Mouse (Mus musculus) thymus, adult 2 months (tissue): Measurements from ENCODE around the gene Anpep. TPM values are rescaled to one million over a fixed set of nuclear protein-coding genes. Genes with fewer than 3 reads are reported as not detected.

Experiments used
- DNase-seq: peaks from one replicate; pipeline ENCODE4 v3.0.0; 2021
- H3K27ac ChIP-seq: fragments of 200-500 bp; 2 replicates; pipeline ENCODE4 v1.5.1; 2012; ENCODE audit warnings: low read length, control low read depth; ENCODE audit not compliant: control insufficient read depth, insufficient read depth
- H3K27me3 ChIP-seq: fragments of 200-500 bp; 2 replicates; pipeline ENCODE4 v1.6.1; 2012; ENCODE audit warnings: mild to moderate bottlenecking, low read length, moderate library complexity, mixed read lengths; ENCODE audit not compliant: control insufficient read depth, insufficient read depth
- H3K36me3 ChIP-seq: fragments of 200-500 bp; 2 replicates; pipeline ENCODE4 v1.6.1; 2012; ENCODE audit warnings: mild to moderate bottlenecking, low read length, moderate library complexity; ENCODE audit not compliant: control insufficient read depth, insufficient read depth
- H3K4me1 ChIP-seq: fragments of 200-500 bp; replicated peaks from 2 replicates; pipeline ENCODE4 v1.6.1; 2012; ENCODE audit warnings: low read length; ENCODE audit not compliant: control insufficient read depth, insufficient read depth
- H3K4me3 ChIP-seq: fragments of 200-500 bp; 2 replicates; pipeline ENCODE4 v1.5.1; 2012; ENCODE audit warnings: mild to moderate bottlenecking, low read length, control low read depth, moderate library complexity; ENCODE audit not compliant: control insufficient read depth, insufficient read depth
- CTCF ChIP-seq: fragments of 200-500 bp; IDR thresholded peaks from 2 replicates; pipeline ENCODE4 v1.5.1; 2012; ENCODE audit warnings: mild to moderate bottlenecking, control low read depth, low read length, moderate library complexity, borderline replicate concordance; ENCODE audit not compliant: control insufficient read depth, poor library complexity, insufficient read depth; ENCODE audit errors: extremely low read depth
- POLR2A ChIP-seq: fragments of 200-500 bp; IDR thresholded peaks from 2 replicates; pipeline ENCODE4 v1.6.1; 2012; ENCODE audit warnings: mild to moderate bottlenecking, low read length, control low read depth, moderate library complexity; ENCODE audit not compliant: control insufficient read depth, poor library complexity, insufficient read depth; ENCODE audit errors: extremely low read depth
- WGBS: fragments of 180-500 bp; shearing (Covaris S2); methylation state at CpG from one replicate; pipeline ENCODE4 v1.1.7; 2018; 5-methylcytosine and 5-hydroxymethylcytosine counted together
- polyA plus RNA-seq: library from polyadenylated mRNA; depleted of rRNA; stranded (reverse); fragments of >200 nt; gene quantifications from 2 replicates; pipeline ENCODE4 v1.2.3, GENCODE M21; 2012

Gene Anpep
- polyA plus RNA-seq, 1 experiment, result 20.6 TPM

DNA sequence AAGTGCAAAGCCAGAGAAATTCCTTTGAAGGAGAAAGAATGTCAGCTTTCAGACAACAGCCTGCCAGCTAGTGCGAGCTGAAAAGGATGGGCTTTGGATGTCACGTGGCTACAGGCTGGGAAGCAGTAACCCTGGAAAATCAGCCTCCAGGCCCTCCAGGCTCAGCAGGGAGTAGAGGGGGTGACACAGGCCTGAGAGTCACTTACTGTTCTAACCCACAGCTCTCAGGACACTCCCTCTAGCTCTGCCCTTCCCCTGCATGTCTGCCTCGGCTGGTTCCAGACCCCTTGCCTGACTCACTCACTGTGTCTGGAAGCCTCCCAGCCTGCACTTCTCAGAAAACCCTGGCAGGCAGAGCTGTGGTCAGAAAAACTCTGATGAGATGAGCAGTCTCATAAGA, 20.1 kb upstream of the Anpep start:
- TF ChIP-seq POLR2A, result no peak
- TF ChIP-seq CTCF, result no peak
- H3K27me3 ChIP-seq, result no peaks in the 10 kb centered on the region
- H3K27ac ChIP-seq, result no peak overlapping the region
- no peak for DNase-seq
- no peak overlapping the region for H3K4me3 ChIP-seq
- WGBS, result 87% methylated on average over 3 of the region's 3 CpGs
- H3K4me1 ChIP-seq, result no peaks in the 10 kb centered on the region
- peaks cover 17% of the 10 kb centered on the region for H3K36me3 ChIP-seq

DNA sequence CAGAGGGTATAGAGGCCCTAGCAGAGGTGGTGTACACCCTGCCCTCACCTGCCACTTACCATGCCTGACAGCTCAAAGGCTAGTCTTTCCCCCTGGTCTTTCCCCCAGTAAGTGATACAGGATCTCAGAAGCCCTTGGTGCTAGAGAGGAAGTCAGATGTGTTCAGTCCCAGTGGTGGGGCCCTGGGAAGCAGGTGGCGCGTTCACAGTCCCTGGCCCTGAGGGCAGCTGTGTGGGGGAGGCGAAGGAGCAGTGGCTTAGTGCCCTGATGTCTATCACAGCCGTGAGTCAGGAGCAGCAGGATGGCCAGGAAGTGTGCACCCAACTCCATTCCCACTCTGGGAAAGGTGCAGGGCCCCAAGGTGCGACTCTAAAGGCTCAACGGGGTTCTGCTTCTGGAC, 19.2 kb upstream of the Anpep start:
- H3K36me3 ChIP-seq, result peaks cover 17% of the 10 kb centered on the region
- no peak overlapping the region for H3K4me3 ChIP-seq
- H3K27ac ChIP-seq, result no peak overlapping the region
- no peak for DNase-seq
- H3K4me1 ChIP-seq, result no peaks in the 10 kb centered on the region
- WGBS, result 92% methylated on average over 6 of the region's 6 CpGs
- TF ChIP-seq CTCF, result no peak
- no peak for TF ChIP-seq POLR2A
- no peaks in the 10 kb centered on the region for H3K27me3 ChIP-seq

DNA sequence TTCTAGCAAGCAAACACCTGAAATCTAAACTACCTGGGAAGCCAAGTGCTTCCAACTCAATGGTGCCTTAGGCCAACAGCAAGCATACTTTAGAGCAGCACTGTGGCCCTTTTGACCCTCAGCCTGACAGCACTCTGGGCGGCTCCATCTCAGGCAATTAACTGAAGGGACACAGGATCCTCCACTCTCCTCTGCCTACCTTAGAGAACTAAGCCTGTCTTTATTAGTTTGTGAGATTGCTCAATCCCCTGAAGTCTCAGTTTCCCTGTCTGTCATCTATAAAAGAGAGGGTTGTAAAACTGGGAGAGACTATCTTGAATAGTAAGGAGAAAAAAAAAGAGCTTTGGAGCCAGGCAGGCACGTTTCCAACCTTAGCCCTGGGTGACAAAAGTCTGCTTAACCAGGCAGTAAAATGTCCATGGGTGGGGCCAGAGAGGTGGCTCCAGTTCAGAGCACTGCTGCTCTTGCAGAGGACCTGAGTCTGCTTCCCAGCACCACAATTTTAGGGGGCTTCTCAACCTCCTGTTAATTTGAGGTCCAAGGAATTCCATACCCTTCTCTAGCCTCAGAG, 17.7 kb upstream of the Anpep start:
- DNase-seq, result no peak
- WGBS, result 97% methylated on average over 2 of the region's 2 CpGs
- Histone ChIP-seq H3K27me3 (no peaks in the 10 kb centered on the region), H3K27ac (no peak overlapping the region), H3K4me1 (no peaks in the 10 kb centered on the region), H3K4me3 (no peak overlapping the region), H3K36me3 (peaks cover 17% of the 10 kb centered on the region)
- TF ChIP-seq POLR2A (no peak), CTCF (no peak)

DNA sequence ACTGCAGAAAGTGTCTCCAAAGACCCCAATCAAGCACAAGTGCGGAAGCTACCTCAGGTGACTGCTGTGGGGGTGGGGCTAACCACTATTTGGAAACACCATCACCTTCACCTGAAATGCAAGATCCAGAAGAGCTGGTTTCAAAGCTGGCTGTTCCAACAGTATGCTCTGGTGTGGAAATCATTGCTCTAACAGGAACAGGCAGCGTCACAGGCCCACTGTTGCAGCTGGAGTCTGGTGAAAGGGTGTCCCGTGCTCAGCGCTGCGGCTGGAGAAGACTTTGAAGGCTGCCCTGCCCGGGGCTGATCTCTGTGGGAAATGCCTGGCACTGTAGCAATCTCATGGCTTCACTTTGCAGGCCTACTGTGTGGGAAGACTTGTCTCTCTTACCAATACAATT, 12.5 kb upstream of the Anpep start:
- H3K4me1 ChIP-seq, result no peaks in the 10 kb centered on the region
- no peak overlapping the region for H3K27ac ChIP-seq
- no peak for DNase-seq
- H3K36me3 ChIP-seq, result no peaks in the 10 kb centered on the region
- WGBS, result 93% methylated on average over 6 of the region's 6 CpGs
- no peaks in the 10 kb centered on the region for H3K27me3 ChIP-seq
- H3K4me3 ChIP-seq, result no peak overlapping the region
- TF ChIP-seq CTCF (no peak), POLR2A (no peak)

DNA sequence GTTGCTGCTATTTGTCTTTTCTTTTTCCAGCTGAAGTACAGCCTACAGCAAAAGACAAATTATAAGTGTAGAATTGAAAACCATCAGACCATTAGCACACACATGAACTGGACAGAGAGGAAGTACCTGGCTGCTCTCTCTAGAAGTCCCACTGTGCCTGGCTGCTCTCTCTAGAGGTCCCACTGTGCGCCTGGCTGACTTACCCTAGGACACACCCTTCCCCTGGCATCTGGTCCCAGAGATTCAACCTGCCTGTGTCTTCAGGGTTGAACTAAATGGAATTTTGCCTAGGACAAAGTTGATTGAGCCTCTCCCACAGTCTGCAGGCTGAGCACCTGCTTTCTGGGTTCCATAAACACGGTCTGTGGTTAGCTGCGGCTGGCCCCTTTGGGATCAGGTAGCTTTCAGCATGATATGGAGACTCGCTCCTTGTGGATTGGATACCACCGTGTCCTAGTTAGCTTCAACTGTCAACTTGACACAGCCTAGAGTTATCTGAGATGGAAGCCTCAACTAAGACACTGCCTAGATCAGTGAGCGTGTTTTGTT, 11.0 kb upstream of the Anpep start:
- WGBS, result 92% methylated on average over 6 of the region's 6 CpGs
- Histone ChIP-seq H3K27ac (no peak overlapping the region), H3K4me3 (no peak overlapping the region), H3K4me1 (no peaks in the 10 kb centered on the region), H3K36me3 (no peaks in the 10 kb centered on the region), H3K27me3 (no peaks in the 10 kb centered on the region)
- DNase-seq, result no peak
- TF ChIP-seq POLR2A (no peak), CTCF (no peak)

DNA sequence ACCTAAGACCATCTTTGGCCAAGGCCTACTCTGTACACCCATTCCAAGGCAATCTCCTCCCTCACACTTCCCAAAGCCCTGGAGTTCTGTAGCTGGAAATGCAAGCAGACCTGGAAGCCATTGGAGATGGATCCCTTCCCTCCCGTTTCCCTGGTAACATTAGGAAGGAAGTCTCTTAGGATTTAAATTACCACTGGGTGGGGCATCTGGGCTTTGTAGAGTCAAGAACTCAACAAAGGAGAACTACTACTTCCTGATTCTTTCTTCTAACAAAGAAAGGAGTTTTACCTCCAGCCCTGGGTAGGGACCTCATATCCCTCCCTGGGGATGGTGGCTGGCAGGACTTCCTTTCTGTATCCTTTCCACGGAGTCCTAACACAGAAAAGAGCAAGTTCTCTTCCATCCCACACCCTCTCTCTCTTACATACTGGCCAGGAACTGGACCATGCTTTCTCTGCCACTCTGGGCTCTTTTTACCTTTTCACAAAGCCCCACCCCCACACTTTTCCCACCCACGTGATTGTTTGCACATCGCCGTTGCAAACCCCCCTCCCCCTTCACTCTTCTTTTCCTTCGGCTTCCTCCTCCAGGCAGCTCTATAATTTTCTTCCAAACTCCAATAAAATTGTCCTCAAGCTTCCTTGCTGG, 8.3 kb upstream of the Anpep start:
- Histone ChIP-seq H3K27me3 (no peaks in the 10 kb centered on the region), H3K27ac (no peak overlapping the region)
- WGBS, result 58% methylated on average over 6 of the region's 6 CpGs

DNA sequence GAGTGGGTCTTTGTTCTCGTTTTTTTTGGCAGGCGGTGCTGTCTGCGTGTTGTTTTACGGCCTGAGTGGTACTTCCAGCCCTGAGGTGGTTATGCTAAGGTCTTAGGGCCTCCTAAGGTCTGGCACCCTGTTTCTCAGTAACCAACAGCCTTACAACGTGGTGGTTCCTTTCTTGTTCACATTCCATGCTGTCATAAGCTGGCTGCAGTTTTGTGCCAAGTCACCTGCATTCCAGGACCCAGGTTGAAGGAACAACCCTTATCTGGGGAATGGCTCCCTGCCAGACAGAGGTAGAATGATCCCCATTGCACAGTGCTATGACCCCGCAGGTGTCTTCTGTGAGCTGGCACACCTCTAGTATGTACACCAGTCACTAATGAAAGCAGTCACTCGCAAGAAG, 7.6 kb upstream of the Anpep start:
- TF ChIP-seq POLR2A (no peak), CTCF (no peak)
- Histone ChIP-seq H3K27me3 (no peaks in the 10 kb centered on the region), H3K4me1 (no peaks in the 10 kb centered on the region), H3K4me3 (no peak overlapping the region), H3K27ac (no peak overlapping the region), H3K36me3 (no peaks in the 10 kb centered on the region)
- DNase-seq, result no peak
- WGBS, result 84% methylated on average over 7 of the region's 7 CpGs

More for the DNA sequence above, 8.3 kb upstream of the Anpep start:
- Histone ChIP-seq H3K4me1 (no peaks in the 10 kb centered on the region), H3K36me3 (no peaks in the 10 kb centered on the region), H3K4me3 (no peak overlapping the region)
- DNase-seq, result no peak
- TF ChIP-seq POLR2A, result no peak
- no peak for TF ChIP-seq CTCF

DNA sequence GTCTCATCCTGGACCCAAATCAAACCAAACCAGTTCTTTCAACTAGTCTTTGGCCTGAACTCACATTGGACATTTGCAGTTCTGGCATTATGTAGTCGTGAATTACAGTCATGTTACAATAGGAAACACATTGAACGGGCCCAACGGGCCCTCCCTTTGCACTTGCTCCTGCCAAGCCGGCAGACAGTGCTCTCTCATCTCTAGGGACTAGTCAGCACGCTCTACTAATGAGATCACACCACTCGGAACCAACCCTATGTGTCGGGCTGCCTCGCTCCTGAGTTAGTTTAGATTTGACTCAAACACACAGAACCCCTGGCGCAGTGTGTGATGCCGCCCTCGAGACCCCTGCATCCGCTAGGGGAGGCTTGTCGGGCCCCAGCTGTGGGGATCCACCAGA, 7.0 kb upstream of the Anpep start:
- Histone ChIP-seq H3K27me3 (no peaks in the 10 kb centered on the region), H3K4me1 (no peaks in the 10 kb centered on the region), H3K36me3 (no peaks in the 10 kb centered on the region), H3K27ac (no peak overlapping the region), H3K4me3 (no peak overlapping the region)
- WGBS, result 95% methylated on average over 13 of the region's 13 CpGs
- TF ChIP-seq POLR2A (no peak), CTCF (no peak)
- DNase-seq, result no peak
